Mouse (Mus musculus): Measurements from ENCODE around the gene Lexm.

GRCm38 (mm10) chr4:106557978-106558377, 59.1 kb downstream of the Lexm start:
- no peak for TF ChIP-seq POLR2A (IDR thresholded peaks at IDR 0.05; ENCODE audit: insufficient read depth, low read depth, low read length)
- no peak for TF ChIP-seq CTCF (IDR thresholded peaks at IDR 0.05; ENCODE audit: insufficient read depth, low read depth, low read length)

Measured in olfactory bulb, adult 2 months (tissue).